Mouse (Mus musculus) mouse trophoblast stem cell (cell line): ENCODE data around the gene Zcchc14.

Experiments used
- in situ Hi-C, 2 experiments: fragments of 300-500 bp; cut with MseI, MboI; formaldehyde crosslinking; loops; 2 replicates in 1 of 2; 3 replicates in 1 of 2; pipeline ENCODE4 v1.15.1; 2025

The Zcchc14 gene

DNA sequence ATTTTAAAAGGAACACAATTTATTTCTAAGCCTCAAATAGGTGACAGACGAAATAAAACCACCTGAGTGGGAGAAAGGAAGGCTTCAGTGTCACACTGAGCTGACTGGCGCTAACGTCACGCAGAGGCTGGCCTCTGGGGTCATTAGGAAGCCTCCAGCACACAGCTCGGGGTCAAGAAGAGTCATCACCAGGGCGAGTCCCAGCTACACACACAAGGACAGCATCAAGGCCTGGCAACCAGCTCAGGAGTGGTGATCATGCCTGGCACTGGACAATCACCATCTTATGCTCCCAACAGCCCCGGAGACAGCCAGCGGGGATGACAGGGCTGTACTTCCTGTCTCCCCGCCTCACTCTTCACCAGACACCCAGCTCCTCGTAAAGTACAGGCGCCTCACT lies 95.0 kb downstream of the Zcchc14 start:
- in situ Hi-C loops: no loop called here

DNA sequence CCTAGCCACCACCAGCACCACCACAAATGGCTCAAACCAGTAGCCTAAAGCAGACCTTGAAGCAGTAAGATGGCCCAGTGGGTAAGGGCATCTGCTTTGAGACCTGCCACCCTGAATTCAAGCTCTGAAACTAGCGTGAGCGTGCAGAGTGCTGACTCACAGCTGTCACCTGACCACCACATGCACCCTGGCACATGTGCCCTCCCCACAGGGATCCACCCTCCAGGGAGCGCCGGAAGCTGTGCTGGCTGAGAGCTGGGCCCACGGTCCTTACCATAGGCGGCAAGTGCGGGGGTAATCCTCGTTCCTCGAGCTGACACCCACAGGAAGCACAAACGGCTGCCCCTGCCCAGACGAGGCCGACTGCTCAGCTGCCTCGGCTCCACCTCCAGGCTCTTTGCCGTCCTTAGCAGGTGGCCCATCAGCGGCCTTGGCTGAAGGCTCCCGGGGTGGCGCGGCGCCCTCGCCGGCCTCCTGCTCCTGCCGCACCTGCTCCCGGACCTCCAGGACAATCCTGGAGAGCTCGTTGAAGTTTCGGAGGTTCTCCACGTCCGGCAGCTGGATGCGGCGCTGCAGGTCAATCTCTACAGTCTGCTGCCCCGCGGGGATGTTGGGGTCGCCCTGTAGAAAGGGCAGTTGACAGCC lies 98.7 kb downstream of the Zcchc14 start:
- in situ Hi-C loops: no loop called here

DNA sequence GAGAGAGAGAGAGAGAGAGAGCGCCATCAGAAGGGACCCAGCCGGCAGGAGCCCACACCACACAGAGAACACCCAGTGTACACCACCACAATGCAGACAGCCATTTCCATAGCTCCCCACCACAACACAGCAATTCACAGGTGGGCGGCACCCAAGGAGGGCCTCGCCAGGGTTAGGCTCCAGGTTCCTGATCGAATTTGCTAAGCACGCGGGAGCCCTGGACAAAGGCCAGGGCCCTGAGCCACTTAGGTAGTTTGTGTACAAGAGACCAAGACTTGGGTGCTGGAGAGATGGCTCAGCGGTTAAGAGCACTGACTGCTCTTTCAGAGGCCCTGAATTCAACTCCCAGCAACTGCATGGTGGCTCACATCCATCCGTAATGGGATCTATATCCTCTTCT lies 100.2 kb downstream of the Zcchc14 start:
- in situ Hi-C loops: no loop called here

DNA sequence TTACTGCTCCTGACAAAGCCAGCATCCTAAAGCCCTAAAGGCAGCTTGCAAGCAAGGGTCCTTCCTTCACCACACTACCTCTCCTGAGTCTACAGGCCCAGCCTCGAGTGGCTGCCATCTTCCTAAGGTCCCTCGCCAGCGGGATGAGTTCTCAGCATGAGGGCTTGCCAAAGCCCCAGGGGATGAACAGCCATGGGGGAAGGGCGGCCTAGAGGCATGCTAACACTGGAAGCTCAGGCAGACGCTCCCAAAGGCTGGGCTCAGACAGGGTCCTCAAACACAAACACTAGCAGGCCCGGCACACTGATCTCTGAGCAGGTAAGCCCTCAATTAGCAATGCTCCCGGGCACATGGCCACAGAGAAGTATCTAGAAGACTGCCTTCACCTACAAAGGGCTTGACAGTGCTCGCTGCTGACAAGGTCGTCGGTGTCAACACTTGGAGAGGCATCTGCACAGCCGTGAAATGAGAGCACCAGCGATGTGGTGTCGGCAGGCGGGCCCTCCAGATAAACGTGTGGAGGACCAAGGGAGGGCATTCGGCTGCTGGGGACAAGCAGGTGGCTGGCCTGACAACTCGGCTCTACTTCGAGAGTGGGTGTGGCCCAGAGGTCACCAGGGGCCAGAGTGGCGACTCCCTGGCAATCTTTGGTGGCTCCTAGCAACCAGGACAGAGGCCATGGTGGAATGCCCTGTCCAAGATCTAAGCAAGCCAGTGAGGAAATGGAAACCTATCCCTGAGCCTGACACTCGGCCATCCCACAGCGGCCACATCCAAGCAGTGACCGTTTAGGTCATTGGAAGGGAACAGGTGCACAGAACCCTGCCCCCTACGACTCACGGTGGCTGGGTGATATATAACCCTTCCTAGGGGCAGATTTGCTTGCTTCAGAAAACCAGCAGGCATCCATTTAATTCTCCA lies 101.4 kb downstream of the Zcchc14 start:
- in situ Hi-C loops: no loop called here

DNA sequence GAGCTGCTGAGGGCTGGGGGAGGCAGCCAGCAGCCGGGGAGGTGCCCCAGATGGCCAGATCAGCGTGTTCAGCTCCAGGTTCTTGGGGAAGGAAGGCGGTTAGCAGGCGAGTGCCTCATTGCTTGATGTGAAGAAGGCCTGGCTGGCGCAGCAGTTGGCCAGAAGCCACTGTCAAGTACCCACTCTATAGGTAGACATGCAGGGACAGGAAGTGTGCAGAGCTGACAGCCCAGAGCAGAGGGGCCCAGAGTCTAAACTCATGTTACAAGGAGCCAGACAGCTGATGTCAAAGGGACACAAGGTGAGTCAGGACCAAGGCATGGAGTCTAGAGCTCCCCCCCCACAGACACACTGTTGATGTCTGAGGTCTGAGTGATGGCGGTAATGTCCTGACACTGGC lies 102.6 kb downstream of the Zcchc14 start:
- in situ Hi-C loops: no loop called here
